Mouse (Mus musculus): ENCODE results near the gene Myd88. TPM values are rescaled to one million over a fixed set of nuclear protein-coding genes. Genes with fewer than 3 reads are reported as not detected.
"Not testable (repeated sequence)": the region's sequence is repeated elsewhere in the genome, so short reads cannot be mapped to it uniquely, and the experiment has no call there.

Myd88 gene
- 3.4 and 5.6 TPM in 2 replicates for polyA plus RNA-seq (2014; fragmentation: Nextera tagmentation; extraction: Ambion mirVana)

GRCm38 (mm10) chr9:119340909-119341816, at the start of gene Myd88:
Myd88 (minus strand) TSS chr9:119341411.
- Histone ChIP-seq H3K27me3 (ENCODE audit: control insufficient read depth, insufficient read depth, low read length) (peaks cover 5% of the 10 kb centered on the region), H3K9ac (replicated peaks; ENCODE audit: low read length) (peak within 1 kb of the TSS; percentile 76), H3K36me3 (ENCODE audit: control insufficient read depth, insufficient read depth, low read length) (peaks cover 29% of the 10 kb centered on the region), H3K9me3 (ENCODE audit: control insufficient read depth, low read length) (no peaks in the 10 kb centered on the region), H3K4me1 (ENCODE audit: control insufficient read depth, insufficient read depth, low read length) (peaks cover 24% of the 10 kb centered on the region), H3K27ac (replicated peaks; ENCODE audit: low read depth, low read length) (peak within 1 kb of the TSS; percentile 82), H3K4me2 (ENCODE audit: low read length) (peak within 1 kb of the TSS; percentile 79), H3K4me3 (replicated peaks; ENCODE audit: low read depth, low read length) (peak within 1 kb of the TSS; percentile 68)
- DNase-seq (peak; percentile 94), ATAC-seq (ENCODE audit: low FRiP score, low TSS enrichment) (peak; percentile 96)
- under 1% methylated on average over 68 of the region's 68 CpGs for WGBS

GRCm38 (mm10) chr9:119390214-119390613, 49.0 kb upstream of the Myd88 start:
- Histone ChIP-seq H3K4me1 (ENCODE audit: control insufficient read depth, insufficient read depth, low read length) (no peaks in the 10 kb centered on the region), H3K9me3 (ENCODE audit: control insufficient read depth, low read length) (no peaks in the 10 kb centered on the region), H3K4me3 (replicated peaks; ENCODE audit: low read depth, low read length) (no peak overlapping the region), H3K9ac (replicated peaks; ENCODE audit: low read length) (no peak overlapping the region), H3K4me2 (ENCODE audit: low read length) (no peak overlapping the region), H3K36me3 (ENCODE audit: control insufficient read depth, insufficient read depth, low read length) (no peaks in the 10 kb centered on the region; the same call in 1 of the 2 replicates), H3K27me3 (ENCODE audit: control insufficient read depth, insufficient read depth, low read length) (no peaks in the 10 kb centered on the region), H3K27ac (replicated peaks; ENCODE audit: low read depth, low read length) (no peak overlapping the region)
- DNase-seq (no peak), ATAC-seq (ENCODE audit: low FRiP score, low TSS enrichment) (no peak)
- 92% methylated on average over 2 of the region's 2 CpGs for WGBS

DNA sequence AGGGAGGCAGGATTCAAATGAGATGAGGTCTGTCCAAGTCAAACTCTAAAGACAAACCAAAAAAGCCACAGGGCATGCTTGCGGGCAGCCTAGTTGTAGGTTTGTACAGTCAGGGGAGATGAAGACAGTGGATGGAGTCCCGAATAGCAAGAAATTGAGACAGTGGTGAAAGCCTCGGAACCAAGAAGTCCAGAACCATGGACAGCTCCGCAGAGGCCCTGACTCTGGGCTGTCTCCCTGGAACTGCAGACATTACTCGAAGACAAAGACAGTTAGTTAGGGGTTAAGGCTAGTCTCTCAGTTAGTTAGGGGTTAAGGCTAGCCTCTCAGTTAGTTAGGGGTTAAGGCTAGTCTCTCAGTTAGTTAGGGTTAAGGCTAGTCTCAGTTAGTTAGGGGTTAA, 47.7 kb upstream of the Myd88 start:
- WGBS = 65% methylated on average over 5 of the region's 5 CpGs
- ATAC-seq (ENCODE audit: low FRiP score, low TSS enrichment) = no peak
- no peaks in the 10 kb centered on the region for H3K9me3 ChIP-seq (ENCODE audit: control insufficient read depth, low read length)
- DNase-seq = peak; percentile 14
- no peak overlapping the region for H3K9ac ChIP-seq (replicated peaks; ENCODE audit: low read length)
- H3K4me2 ChIP-seq (ENCODE audit: low read length) = no peak overlapping the region
- H3K27me3 ChIP-seq (ENCODE audit: control insufficient read depth, insufficient read depth, low read length) = no peaks in the 10 kb centered on the region
- H3K4me3 ChIP-seq (replicated peaks; ENCODE audit: low read depth, low read length) = no peak overlapping the region
- H3K36me3 ChIP-seq (ENCODE audit: control insufficient read depth, insufficient read depth, low read length) = no peaks in the 10 kb centered on the region; the same call in 1 of the 2 replicates
- no peak overlapping the region for H3K27ac ChIP-seq (replicated peaks; ENCODE audit: low read depth, low read length)
- H3K4me1 ChIP-seq (ENCODE audit: control insufficient read depth, insufficient read depth, low read length) = no peaks in the 10 kb centered on the region

- ATAC-seq (ENCODE audit: low FRiP score, low TSS enrichment) = no peak
- Histone ChIP-seq H3K9ac (replicated peaks; ENCODE audit: low read length) (no peak overlapping the region), H3K36me3 (ENCODE audit: control insufficient read depth, insufficient read depth, low read length) (no peaks in the 10 kb centered on the region; the same call in 1 of the 2 replicates), H3K9me3 (ENCODE audit: control insufficient read depth, low read length) (no peaks in the 10 kb centered on the region), H3K4me1 (ENCODE audit: control insufficient read depth, insufficient read depth, low read length) (no peaks in the 10 kb centered on the region), H3K27me3 (ENCODE audit: control insufficient read depth, insufficient read depth, low read length) (no peaks in the 10 kb centered on the region), H3K4me3 (replicated peaks; ENCODE audit: low read depth, low read length) (no peak overlapping the region), H3K4me2 (ENCODE audit: low read length) (no peak overlapping the region), H3K27ac (replicated peaks; ENCODE audit: low read depth, low read length) (no peak overlapping the region)
- 55% methylated on average over 6 of the region's 6 CpGs for WGBS
- peak; percentile 34 for DNase-seq
Measured at GRCm38 (mm10) chr9:119382603-119383002, 41.4 kb upstream of the Myd88 start.

DNA sequence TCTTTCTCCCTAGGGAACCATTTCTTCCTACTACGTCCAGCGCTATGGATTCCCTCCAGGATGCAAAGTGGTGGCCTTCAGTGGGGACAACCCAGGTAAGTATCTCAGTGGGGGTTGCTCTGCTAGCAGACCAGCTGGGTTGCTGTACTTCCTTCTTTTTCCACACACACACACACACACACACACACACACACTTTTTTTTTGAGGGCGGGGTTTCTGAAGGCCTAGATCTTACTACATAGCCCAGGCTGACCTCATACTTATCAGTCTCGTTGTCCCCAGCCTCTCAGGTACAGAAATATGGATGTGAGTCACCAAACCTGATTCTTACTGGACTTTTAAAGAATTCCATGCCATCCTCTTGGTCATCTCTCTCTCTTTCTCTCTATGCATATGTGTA, 37.0 kb upstream of the Myd88 start:
- H3K36me3 ChIP-seq (ENCODE audit: control insufficient read depth, insufficient read depth, low read length) = no peaks in the 10 kb centered on the region
- H3K27ac ChIP-seq (replicated peaks; ENCODE audit: low read depth, low read length) = no peak overlapping the region
- H3K9ac ChIP-seq (replicated peaks; ENCODE audit: low read length) = no peak overlapping the region
- no peaks in the 10 kb centered on the region for H3K9me3 ChIP-seq (ENCODE audit: control insufficient read depth, low read length)
- no peak overlapping the region for H3K4me2 ChIP-seq (ENCODE audit: low read length)
- no peaks in the 10 kb centered on the region for H3K27me3 ChIP-seq (ENCODE audit: control insufficient read depth, insufficient read depth, low read length)
- H3K4me3 ChIP-seq (replicated peaks; ENCODE audit: low read depth, low read length) = no peak overlapping the region
- 91% methylated on average over 4 of the region's 4 CpGs for WGBS
- H3K4me1 ChIP-seq (ENCODE audit: control insufficient read depth, insufficient read depth, low read length) = no peaks in the 10 kb centered on the region
- DNase-seq (no peak), ATAC-seq (ENCODE audit: low FRiP score, low TSS enrichment) (no peak)

GRCm38 (mm10) chr9:119375556-119375955, 34.3 kb upstream of the Myd88 start:
- no peak overlapping the region for H3K9ac ChIP-seq (replicated peaks; ENCODE audit: low read length)
- H3K4me3 ChIP-seq (replicated peaks; ENCODE audit: low read depth, low read length) = no peak overlapping the region
- no peaks in the 10 kb centered on the region for H3K9me3 ChIP-seq (ENCODE audit: control insufficient read depth, low read length)
- no peaks in the 10 kb centered on the region for H3K4me1 ChIP-seq (ENCODE audit: control insufficient read depth, insufficient read depth, low read length)
- DNase-seq = no peak
- ATAC-seq (ENCODE audit: low FRiP score, low TSS enrichment) = no peak
- H3K36me3 ChIP-seq (ENCODE audit: control insufficient read depth, insufficient read depth, low read length) = no peaks in the 10 kb centered on the region
- H3K27ac ChIP-seq (replicated peaks; ENCODE audit: low read depth, low read length) = no peak overlapping the region
- no peaks in the 10 kb centered on the region for H3K27me3 ChIP-seq (ENCODE audit: control insufficient read depth, insufficient read depth, low read length)
- no peak overlapping the region for H3K4me2 ChIP-seq (ENCODE audit: low read length)
- 81% methylated on average over 6 of the region's 6 CpGs for WGBS

DNA sequence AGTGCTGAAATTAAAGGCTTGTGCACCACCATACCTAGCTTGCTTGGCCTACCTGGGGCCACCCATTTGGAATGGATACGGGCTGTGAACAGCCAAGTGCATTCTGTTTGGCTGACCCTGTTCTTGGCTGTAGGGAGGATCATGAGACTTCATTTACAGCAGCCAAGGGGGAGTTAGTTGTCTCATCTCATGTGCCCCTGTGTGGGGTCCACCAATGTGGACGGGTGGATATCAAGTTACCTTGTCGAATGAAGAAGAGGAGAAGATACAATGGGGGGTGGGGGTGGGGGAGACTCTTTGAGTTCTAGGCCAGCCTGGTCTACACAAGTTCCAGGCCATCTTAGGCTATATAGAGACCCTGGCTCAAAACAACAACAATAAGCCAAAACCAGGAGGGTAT, 33.8 kb upstream of the Myd88 start:
- no peaks in the 10 kb centered on the region for H3K27me3 ChIP-seq (ENCODE audit: control insufficient read depth, insufficient read depth, low read length)
- ATAC-seq (ENCODE audit: low FRiP score, low TSS enrichment) (no peak), DNase-seq (no peak)
- no peak overlapping the region for H3K27ac ChIP-seq (replicated peaks; ENCODE audit: low read depth, low read length)
- H3K4me1 ChIP-seq (ENCODE audit: control insufficient read depth, insufficient read depth, low read length) = no peaks in the 10 kb centered on the region
- no peak overlapping the region for H3K4me2 ChIP-seq (ENCODE audit: low read length)
- no peaks in the 10 kb centered on the region for H3K36me3 ChIP-seq (ENCODE audit: control insufficient read depth, insufficient read depth, low read length)
- H3K4me3 ChIP-seq (replicated peaks; ENCODE audit: low read depth, low read length) = no peak overlapping the region
- WGBS = 76% methylated on average over 3 of the region's 3 CpGs
- no peak overlapping the region for H3K9ac ChIP-seq (replicated peaks; ENCODE audit: low read length)
- no peaks in the 10 kb centered on the region for H3K9me3 ChIP-seq (ENCODE audit: control insufficient read depth, low read length)

DNA sequence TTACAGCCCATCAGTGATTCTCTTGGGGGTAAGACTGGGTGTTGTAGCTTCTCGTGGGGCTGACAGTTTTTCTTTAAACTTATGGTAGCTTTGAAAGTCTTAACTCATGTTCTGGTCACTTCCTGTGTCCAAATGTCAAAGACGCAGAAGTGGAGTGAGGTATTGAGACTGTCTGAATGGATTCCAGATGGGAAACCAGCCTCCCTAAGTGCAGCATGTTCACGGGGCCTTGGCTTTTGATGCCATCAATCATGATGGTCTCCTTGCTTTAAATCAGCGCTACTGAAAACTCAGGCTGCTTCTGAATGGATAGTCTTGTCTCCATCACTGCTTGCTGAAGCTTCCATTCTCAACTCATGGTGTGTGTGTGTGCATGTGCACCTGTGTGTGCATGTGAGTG, 30.0 kb upstream of the Myd88 start:
- no peaks in the 10 kb centered on the region for H3K27me3 ChIP-seq (ENCODE audit: control insufficient read depth, insufficient read depth, low read length)
- 91% methylated on average over 4 of the region's 4 CpGs for WGBS
- H3K4me1 ChIP-seq (ENCODE audit: control insufficient read depth, insufficient read depth, low read length) = no peaks in the 10 kb centered on the region
- no peaks in the 10 kb centered on the region for H3K9me3 ChIP-seq (ENCODE audit: control insufficient read depth, low read length)
- H3K27ac ChIP-seq (replicated peaks; ENCODE audit: low read depth, low read length) = no peak overlapping the region
- ATAC-seq (ENCODE audit: low FRiP score, low TSS enrichment) (no peak), DNase-seq (no peak)
- H3K9ac ChIP-seq (replicated peaks; ENCODE audit: low read length) = no peak overlapping the region
- H3K4me3 ChIP-seq (replicated peaks; ENCODE audit: low read depth, low read length) = no peak overlapping the region
- H3K36me3 ChIP-seq (ENCODE audit: control insufficient read depth, insufficient read depth, low read length) = no peaks in the 10 kb centered on the region
- H3K4me2 ChIP-seq (ENCODE audit: low read length) = no peak overlapping the region

- not testable (repeated sequence) for H3K4me3 ChIP-seq (replicated peaks; ENCODE audit: low read depth, low read length); H3K4me1 ChIP-seq (ENCODE audit: control insufficient read depth, insufficient read depth, low read length); H3K36me3 ChIP-seq (ENCODE audit: control insufficient read depth, insufficient read depth, low read length); ATAC-seq (ENCODE audit: low FRiP score, low TSS enrichment); H3K27me3 ChIP-seq (ENCODE audit: control insufficient read depth, insufficient read depth, low read length); H3K9ac ChIP-seq (replicated peaks; ENCODE audit: low read length); H3K9me3 ChIP-seq (ENCODE audit: control insufficient read depth, low read length); DNase-seq; H3K27ac ChIP-seq (replicated peaks; ENCODE audit: low read depth, low read length); H3K4me2 ChIP-seq (ENCODE audit: low read length)
- WGBS = 90% methylated on average over 4 of the region's 4 CpGs
Measured at GRCm38 (mm10) chr9:119370770-119371169, 29.6 kb upstream of the Myd88 start.
